Mouse (Mus musculus): ENCODE measurements around the gene Plp2. TPM values are rescaled to one million over a fixed set of nuclear protein-coding genes. Genes with fewer than 3 reads are reported as not detected.
A peak's percentile ranks its signal among the peaks of the same experiment; 100 is the strongest.

Plp2 gene
- polyA plus RNA-seq, 1 experiment from 2014 or later, result 25.7 TPM

GRCm38 (mm10) chrX:7665739-7666502, 5.3 kb downstream of the Plp2 start:
- Histone ChIP-seq H3K9ac (replicated peaks) (no peak overlapping the region), H3K27ac (ENCODE audit: low read depth) (no peak overlapping the region), H3K4me3 (ENCODE audit: low read depth, low read length) (no peak overlapping the region), H3K4me2 (ENCODE audit: low read depth, low read length) (no peak overlapping the region), H3K9me3 (ENCODE audit: low read length) (no peaks in the 10 kb centered on the region), H3K36me3 (replicated peaks; ENCODE audit: insufficient read depth, low read length) (0 out of 2 replicates have a peak, but pooled peaks cover 10% of the 10 kb centered on the region), H3K4me1 (ENCODE audit: insufficient read depth) (no peaks in the 10 kb centered on the region), H3K27me3 (ENCODE audit: insufficient read depth, low read length) (no peaks in the 10 kb centered on the region)
- TF ChIP-seq CTCF (IDR thresholded peaks at IDR 0.05; ENCODE audit: low read depth), result no peak
- TF ChIP-seq EP300 (IDR thresholded peaks at IDR 0.05; ENCODE audit: low read depth), result no peak
- DNase-seq, result no peak
- ATAC-seq, result no peak
- 71% methylated on average over 21 of the region's 21 CpGs for WGBS (ENCODE audit: insufficient replicate concordance)

DNA sequence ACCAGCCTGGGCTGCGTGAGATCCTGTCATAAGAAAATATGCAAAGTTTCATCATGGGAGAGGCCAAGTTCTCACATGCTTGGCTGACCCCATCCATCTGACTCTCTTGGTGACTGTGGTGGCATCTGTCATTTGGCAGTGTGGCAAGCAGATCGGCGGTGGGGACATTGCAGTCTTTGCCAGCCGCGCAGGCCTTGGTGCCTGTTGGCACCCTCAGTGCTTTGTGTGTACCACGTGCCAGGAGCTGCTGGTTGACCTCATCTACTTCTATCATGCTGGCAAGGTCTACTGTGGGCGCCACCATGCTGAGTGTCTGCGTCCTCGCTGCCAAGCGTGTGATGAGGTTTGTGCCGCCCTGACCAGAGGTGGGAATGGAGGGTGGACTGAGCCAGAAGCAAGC, 6.4 kb downstream of the Plp2 start:
- no peak for TF ChIP-seq EP300 (IDR thresholded peaks at IDR 0.05; ENCODE audit: low read depth)
- TF ChIP-seq CTCF (IDR thresholded peaks at IDR 0.05; ENCODE audit: low read depth), result no peak
- Histone ChIP-seq H3K4me1 (ENCODE audit: insufficient read depth) (no peaks in the 10 kb centered on the region), H3K4me3 (ENCODE audit: low read depth, low read length) (no peak overlapping the region), H3K27ac (ENCODE audit: low read depth) (no peak overlapping the region), H3K4me2 (ENCODE audit: low read depth, low read length) (no peak overlapping the region), H3K9me3 (ENCODE audit: low read length) (no peaks in the 10 kb centered on the region), H3K36me3 (replicated peaks; ENCODE audit: insufficient read depth, low read length) (0 out of 2 replicates have a peak, but pooled peaks cover 10% of the 10 kb centered on the region), H3K9ac (replicated peaks) (no peak overlapping the region), H3K27me3 (ENCODE audit: insufficient read depth, low read length) (no peaks in the 10 kb centered on the region)
- WGBS (ENCODE audit: insufficient replicate concordance), result 88% methylated on average over 11 of the region's 11 CpGs
- ATAC-seq, result no peak
- no peak for DNase-seq

DNA sequence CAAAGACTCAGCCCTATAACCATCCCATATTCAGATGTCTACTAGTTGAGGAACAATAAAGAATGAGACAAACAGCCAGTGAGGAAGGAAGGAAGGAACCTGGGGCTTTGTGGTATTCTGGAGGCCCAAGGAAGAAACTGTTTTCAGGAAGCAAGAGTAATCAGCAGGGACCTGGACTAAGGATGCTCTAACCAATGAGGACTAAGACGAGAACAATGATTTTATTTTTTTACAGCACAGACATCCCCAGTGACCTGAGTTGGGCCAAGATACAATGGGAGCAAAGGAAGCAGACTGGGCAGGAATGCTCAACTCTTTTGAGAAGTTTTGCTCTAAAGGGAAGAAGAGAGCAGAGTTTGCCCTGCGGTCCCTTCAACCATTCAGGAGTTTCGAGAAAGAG, 8.3 kb downstream of the Plp2 start:
- H3K27me3 ChIP-seq (ENCODE audit: insufficient read depth, low read length), result no peaks in the 10 kb centered on the region
- ATAC-seq, result no peak
- H3K9ac ChIP-seq (replicated peaks), result no peak overlapping the region
- WGBS (ENCODE audit: insufficient replicate concordance), result 54% methylated on average over 3 of the region's 3 CpGs
- H3K36me3 ChIP-seq (replicated peaks; ENCODE audit: insufficient read depth, low read length), result 0 out of 2 replicates have a peak, but pooled peaks cover 10% of the 10 kb centered on the region
- H3K27ac ChIP-seq (ENCODE audit: low read depth), result no peak overlapping the region
- no peak overlapping the region for H3K4me2 ChIP-seq (ENCODE audit: low read depth, low read length)
- no peak for DNase-seq
- H3K4me1 ChIP-seq (ENCODE audit: insufficient read depth), result no peaks in the 10 kb centered on the region
- H3K4me3 ChIP-seq (ENCODE audit: low read depth, low read length), result no peak overlapping the region
- no peaks in the 10 kb centered on the region for H3K9me3 ChIP-seq (ENCODE audit: low read length)
- no peak for TF ChIP-seq EP300 (IDR thresholded peaks at IDR 0.05; ENCODE audit: low read depth)
- TF ChIP-seq CTCF (IDR thresholded peaks at IDR 0.05; ENCODE audit: low read depth), result no peak

DNA sequence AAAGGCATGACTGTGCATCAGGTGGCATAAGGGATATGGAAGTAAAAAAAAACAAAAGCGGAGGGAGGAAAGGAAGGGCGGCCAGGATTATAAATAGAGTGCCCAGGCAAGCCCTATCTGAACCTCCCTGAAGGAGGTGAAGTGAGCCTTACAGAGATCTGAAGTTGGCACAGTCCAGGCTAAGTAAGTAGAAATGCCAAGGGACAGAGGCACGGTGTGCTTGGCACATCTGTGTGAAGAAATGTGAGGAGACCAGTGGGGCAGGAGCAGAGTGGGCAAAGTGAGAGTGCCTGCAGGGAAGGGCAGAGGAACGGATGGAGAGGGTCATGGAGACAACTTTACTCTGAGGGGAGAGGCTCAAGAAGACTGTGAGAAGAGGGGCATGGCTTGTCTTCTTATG, 10.1 kb downstream of the Plp2 start:
- H3K4me3 ChIP-seq (ENCODE audit: low read depth, low read length), result no peak overlapping the region
- no peaks in the 10 kb centered on the region for H3K27me3 ChIP-seq (ENCODE audit: insufficient read depth, low read length)
- no peak overlapping the region for H3K9ac ChIP-seq (replicated peaks)
- no peaks in the 10 kb centered on the region for H3K36me3 ChIP-seq (replicated peaks; ENCODE audit: insufficient read depth, low read length)
- H3K9me3 ChIP-seq (ENCODE audit: low read length), result no peaks in the 10 kb centered on the region
- TF ChIP-seq EP300 (IDR thresholded peaks at IDR 0.05; ENCODE audit: low read depth) (no peak), CTCF (IDR thresholded peaks at IDR 0.05; ENCODE audit: low read depth) (no peak)
- no peak for DNase-seq
- no peak overlapping the region for H3K27ac ChIP-seq (ENCODE audit: low read depth)
- ATAC-seq, result no peak
- H3K4me2 ChIP-seq (ENCODE audit: low read depth, low read length), result no peak overlapping the region
- 82% methylated on average over 4 of the region's 4 CpGs for WGBS (ENCODE audit: insufficient replicate concordance)
- no peaks in the 10 kb centered on the region for H3K4me1 ChIP-seq (ENCODE audit: insufficient read depth)

DNA sequence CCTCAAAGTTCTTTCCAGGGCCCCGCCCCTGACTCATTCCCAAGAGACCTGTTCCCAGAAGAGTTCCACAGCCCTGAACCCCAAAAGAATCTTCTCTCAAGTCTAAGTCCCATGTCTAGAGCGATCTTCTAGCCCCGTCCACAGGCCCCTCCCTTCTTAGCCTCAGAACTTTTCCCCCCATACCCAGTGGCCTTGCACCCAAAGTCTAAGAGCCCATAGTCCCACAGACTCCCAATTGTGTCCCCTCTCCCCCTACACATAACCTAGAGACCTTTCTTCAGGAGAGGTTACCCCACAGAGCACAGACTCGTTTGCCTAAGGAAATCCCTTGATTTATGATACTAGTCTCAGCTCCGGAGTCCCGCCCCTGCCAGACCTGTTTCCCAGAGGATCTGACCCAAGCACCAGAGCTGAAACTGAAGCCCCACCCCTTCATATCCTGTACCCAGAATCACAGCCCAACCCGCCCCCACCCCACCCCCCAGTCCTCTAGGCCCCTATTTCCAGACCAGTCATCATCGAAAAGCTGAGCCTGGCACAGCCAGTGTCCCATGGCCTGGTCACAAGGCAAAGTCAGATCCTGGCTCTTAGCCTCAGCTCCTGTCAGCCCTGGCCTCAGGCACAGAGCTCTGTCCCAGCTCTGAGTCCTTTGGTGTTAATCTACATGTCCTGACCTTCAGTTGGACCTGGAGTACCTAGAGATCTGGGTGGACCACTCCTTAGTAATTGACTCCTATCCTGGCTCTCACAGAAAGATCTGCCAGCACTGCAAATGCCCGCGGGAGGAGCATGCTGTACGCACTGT, 12.2 kb downstream of the Plp2 start:
- Histone ChIP-seq H3K4me1 (ENCODE audit: insufficient read depth) (no peaks in the 10 kb centered on the region), H3K4me2 (ENCODE audit: low read depth, low read length) (no peak overlapping the region), H3K4me3 (ENCODE audit: low read depth, low read length) (peak overlapping the region; percentile 55; the same call in 1 of the 2 replicates), H3K9me3 (ENCODE audit: low read length) (no peaks in the 10 kb centered on the region), H3K36me3 (replicated peaks; ENCODE audit: insufficient read depth, low read length) (no peaks in the 10 kb centered on the region), H3K27ac (ENCODE audit: low read depth) (no peak overlapping the region), H3K9ac (replicated peaks) (no peak overlapping the region), H3K27me3 (ENCODE audit: insufficient read depth, low read length) (no peaks in the 10 kb centered on the region)
- no peak for TF ChIP-seq CTCF (IDR thresholded peaks at IDR 0.05; ENCODE audit: low read depth)
- TF ChIP-seq EP300 (IDR thresholded peaks at IDR 0.05; ENCODE audit: low read depth), result no peak
- ATAC-seq (no peak), DNase-seq (no peak)
- 70% methylated on average over 11 of the region's 11 CpGs for WGBS (ENCODE audit: insufficient replicate concordance)
